Mouse (Mus musculus) C2C12 (cell line): ENCODE data around the gene Ppp1r21.

Source experiments
- CEBPB ChIP-seq: IDR thresholded peaks from one replicate; pipeline ENCODE4 v1.6.1; 2011; ENCODE audit warnings: low read depth, mild to moderate bottlenecking, control low read depth, moderate library complexity
- CTCF ChIP-seq: IDR thresholded peaks from one replicate; pipeline ENCODE4 v1.5.1; 2011; ENCODE audit not compliant: control insufficient read depth, insufficient read depth, insufficient read length
- FOSL1 ChIP-seq: IDR thresholded peaks from one replicate; pipeline ENCODE4 v1.8.0; 2011; ENCODE audit warnings: mild to moderate bottlenecking, low read length; ENCODE audit not compliant: poor library complexity, insufficient read depth, severe bottlenecking
- MAX ChIP-seq: IDR thresholded peaks from one replicate; pipeline ENCODE4 v1.6.1; 2011; ENCODE audit warnings: mild to moderate bottlenecking, control low read depth
- MYOD1 ChIP-seq: IDR thresholded peaks from one replicate; pipeline ENCODE4 v1.6.1; 2011; ENCODE audit warnings: low read depth; ENCODE audit not compliant: control insufficient read depth, insufficient read length
- MYOG ChIP-seq: IDR thresholded peaks from one replicate; pipeline ENCODE4 v1.6.1; 2011; ENCODE audit not compliant: control insufficient read depth, insufficient read length; ENCODE audit errors: extremely low read depth
- USF1 ChIP-seq: IDR thresholded peaks from one replicate; pipeline ENCODE4 v1.6.1; 2011; ENCODE audit warnings: low read depth, mild to moderate bottlenecking, control low read depth, moderate library complexity

DNA sequence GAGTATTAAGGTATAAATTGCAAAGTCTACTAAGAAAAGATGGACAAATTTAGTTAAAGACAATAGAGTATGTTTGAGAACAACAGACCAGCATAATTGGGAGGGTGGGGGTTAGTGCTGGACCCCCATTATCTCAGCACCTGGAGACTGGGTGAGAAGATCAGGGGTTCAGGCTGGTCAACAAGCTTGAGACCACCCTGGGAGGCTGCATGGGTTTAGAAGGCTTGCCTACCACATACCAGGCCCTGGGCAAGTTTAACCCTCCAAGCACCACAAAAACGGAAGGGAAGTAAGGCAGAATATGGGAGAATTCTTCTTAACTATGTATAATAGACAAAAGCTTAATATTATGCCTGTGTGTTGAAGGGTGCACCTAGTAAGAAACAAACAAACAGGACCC is 45.0 kb upstream of the Ppp1r21 start:
- TF ChIP-seq MYOG (no peak), USF1 (no peak), MAX (no peak), CEBPB (no peak), FOSL1 (no peak), CTCF (no peak), MYOD1 (no peak)
